Mouse (Mus musculus): ENCODE measurements around the gene Ibtk. TPM values are rescaled to one million over a fixed set of nuclear protein-coding genes. Genes with fewer than 3 reads are reported as not detected.
"Not testable (repeated sequence)": the region's sequence is repeated elsewhere in the genome, so short reads cannot be mapped to it uniquely, and the experiment has no call there.

The Ibtk gene
- polyA plus RNA-seq (2012; rRNA removed) = 11.8 and 12.3 TPM in 2 replicates

- DNase-seq (ENCODE audit: extremely low spot score in 1 of 2, low spot score in 1 of 2) = peak; percentile 96 to 99
Observed at GRCm38 (mm10) chr9:85749142-85749921, at the start of gene Ibtk. TSS of gene Ibtk (minus strand) at chr9:85749334.

DNA sequence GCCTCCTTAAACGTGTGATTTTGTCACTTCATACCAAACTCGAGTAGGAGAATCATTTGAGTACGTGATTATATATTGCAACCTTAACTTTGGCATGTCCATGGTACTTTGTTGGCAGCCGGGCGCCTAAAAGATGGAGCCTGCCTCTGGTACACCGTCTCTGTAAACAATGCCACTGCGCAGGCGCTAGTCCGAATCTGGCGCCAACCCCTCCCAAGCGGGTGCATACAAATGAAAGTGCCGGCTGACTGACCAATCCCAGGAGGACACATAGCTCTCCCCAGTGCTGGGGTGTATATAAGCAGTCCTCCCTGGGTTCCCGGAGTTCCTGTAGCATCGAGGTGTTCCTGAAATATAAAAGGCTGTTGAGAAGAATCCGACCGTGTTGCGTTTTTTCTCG lies 42.4 kb upstream of the Ibtk start:
- DNase-seq (ENCODE audit: extremely low spot score in 1 of 2, low spot score in 1 of 2) = not testable (repeated sequence)

- DNase-seq (ENCODE audit: extremely low spot score in 1 of 2, low spot score in 1 of 2) = no peak
Observed at GRCm38 (mm10) chr9:85780249-85780648, 31.1 kb upstream of the Ibtk start.

- DNase-seq (ENCODE audit: extremely low spot score in 1 of 2, low spot score in 1 of 2) = peak in 1 of 2 experiments; percentile 62
Observed at GRCm38 (mm10) chr9:85779458-85779857, 30.3 kb upstream of the Ibtk start.

DNA sequence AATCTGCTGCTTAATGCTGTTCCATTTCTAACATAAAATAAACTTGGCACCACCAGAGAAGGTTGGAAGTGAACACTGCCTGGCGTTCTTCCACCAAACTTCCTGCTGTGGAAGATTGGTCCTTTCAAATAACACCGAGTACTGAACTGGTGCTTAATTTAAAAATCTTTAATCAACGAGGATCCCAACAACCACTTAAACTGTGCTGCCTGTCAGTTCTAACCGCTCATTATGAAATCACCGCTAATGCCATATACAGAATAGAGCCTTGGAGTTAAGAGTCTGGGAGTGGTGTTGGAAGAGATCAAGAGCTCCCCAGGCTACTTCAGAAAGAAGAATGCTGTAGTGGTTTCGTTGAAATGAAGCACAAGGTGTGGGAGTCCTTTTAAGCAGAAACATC lies 28.4 kb upstream of the Ibtk start:
- peak in 1 of 2 experiments; percentile 15 for DNase-seq (ENCODE audit: extremely low spot score in 1 of 2, low spot score in 1 of 2)

- DNase-seq (ENCODE audit: extremely low spot score in 1 of 2, low spot score in 1 of 2) = no peak
Observed at GRCm38 (mm10) chr9:85772280-85772679, 23.1 kb upstream of the Ibtk start.

DNA sequence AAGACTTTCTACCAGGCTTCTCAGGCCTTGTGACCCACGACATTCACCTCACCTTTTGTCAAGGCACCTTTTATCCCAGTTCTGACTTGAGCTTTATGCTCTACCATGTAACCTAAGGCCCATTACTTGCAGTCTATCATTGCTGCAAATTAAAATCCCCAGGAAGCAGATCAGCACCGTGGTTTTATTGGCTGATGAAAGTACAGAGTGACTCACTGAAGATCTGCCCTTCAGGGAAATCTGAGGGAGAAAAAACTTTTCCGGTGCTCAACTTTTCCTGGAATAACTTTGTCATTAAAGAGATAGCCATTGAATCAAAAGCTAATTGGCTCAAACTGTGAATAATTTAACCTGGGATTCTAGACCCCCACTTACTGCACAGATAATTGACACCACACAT lies 22.3 kb upstream of the Ibtk start:
- DNase-seq (ENCODE audit: extremely low spot score in 1 of 2, low spot score in 1 of 2) = no peak

DNA sequence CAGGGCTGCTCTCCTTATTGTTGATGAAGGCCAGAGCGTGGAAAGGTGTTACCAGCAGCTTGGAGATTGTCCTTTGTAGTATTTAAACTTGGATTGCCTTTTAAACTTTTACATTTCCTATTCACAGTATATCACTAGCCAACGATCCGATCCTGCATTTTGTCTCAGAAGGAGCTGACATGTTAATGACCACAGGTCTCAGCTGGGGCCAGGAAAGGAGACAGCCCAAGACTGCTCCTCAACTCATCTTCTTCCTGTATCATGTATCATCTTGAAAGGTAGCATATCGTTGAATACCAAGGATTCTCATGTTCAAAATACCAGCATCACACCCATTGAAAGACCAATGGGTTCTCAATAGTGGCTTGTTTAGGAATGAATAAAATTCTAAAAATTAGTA lies 21.2 kb upstream of the Ibtk start:
- DNase-seq (ENCODE audit: extremely low spot score in 1 of 2, low spot score in 1 of 2) = no peak

DNA sequence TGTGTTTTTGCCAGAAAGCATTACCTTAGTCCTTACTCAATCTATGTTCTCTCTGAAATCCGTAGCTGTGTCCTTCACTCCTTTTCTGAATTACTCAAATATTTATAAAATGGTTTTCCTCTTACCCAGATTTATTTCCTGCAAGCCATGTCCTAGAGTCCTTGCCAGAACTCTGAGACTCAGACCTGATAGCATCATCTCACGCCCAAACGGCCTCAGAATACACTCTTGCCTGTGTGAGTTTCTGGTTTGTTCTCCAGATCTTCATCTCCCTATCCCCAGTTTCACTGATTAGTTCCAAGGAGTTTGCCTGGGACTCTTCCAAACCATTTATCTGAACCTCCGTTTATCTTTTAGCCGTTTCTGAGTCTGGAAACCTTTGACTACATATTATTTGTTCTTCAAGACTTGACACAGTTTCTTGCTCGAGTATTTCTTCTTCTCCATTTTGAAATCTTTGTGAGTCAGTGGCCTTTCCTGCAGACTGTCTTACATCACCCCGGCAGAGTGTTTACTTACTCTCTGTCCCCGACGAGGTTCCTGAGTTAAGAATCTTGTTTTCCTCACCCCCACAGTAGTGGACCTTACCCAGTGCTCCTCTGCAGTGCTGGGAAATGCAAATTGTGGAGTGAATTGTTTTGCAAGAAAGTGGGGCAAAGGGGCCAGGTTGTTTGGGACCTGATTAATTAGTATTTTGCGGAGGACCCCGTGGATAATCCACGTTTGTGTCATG lies 20.1 kb upstream of the Ibtk start:
- DNase-seq (ENCODE audit: extremely low spot score in 1 of 2, low spot score in 1 of 2) = no peak

DNA sequence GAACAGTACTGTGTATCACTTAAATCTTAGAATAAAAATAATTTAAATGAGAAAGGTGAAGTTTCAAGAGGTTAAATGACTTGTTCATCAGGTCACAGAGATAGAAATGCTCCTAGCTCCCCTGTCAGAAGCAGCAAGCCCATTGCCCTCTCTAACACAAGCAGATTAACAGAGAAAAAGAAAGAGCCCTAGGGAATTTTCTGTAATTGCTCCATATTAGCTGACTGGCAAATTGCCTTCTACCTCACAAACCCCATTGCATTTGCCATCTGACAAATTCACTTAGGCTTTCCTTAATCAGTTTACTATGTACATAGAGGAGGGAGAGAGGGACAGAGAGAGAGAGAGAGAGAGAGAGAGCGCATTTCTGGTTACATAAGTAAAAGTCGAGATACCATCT lies 18.1 kb upstream of the Ibtk start:
- DNase-seq (ENCODE audit: extremely low spot score in 1 of 2, low spot score in 1 of 2) = no peak

DNA sequence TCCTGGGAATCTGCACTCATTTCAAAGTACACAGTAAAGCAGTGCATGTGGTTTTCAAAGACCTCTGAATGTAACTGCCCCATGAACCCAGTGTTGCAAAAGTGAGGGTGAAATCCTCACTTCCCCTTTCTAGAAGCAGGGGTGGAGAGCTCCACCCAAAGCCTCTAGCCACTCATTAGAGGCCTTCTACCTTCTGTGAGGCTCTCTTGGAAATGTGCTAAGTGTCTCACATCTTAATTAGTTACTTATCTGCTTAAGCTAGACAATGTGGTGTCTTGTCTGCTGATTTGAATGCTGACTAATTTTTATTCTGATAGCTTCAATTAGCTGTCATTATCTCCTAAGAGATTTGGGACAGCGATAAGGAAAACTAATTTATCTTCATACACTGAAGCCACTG lies 13.3 kb upstream of the Ibtk start:
- DNase-seq (ENCODE audit: extremely low spot score in 1 of 2, low spot score in 1 of 2) = no peak

GRCm38 (mm10) chr9:85750797-85751196 lies 1.7 kb upstream of the Ibtk start:
- DNase-seq (ENCODE audit: extremely low spot score in 1 of 2, low spot score in 1 of 2) = no peak

DNA sequence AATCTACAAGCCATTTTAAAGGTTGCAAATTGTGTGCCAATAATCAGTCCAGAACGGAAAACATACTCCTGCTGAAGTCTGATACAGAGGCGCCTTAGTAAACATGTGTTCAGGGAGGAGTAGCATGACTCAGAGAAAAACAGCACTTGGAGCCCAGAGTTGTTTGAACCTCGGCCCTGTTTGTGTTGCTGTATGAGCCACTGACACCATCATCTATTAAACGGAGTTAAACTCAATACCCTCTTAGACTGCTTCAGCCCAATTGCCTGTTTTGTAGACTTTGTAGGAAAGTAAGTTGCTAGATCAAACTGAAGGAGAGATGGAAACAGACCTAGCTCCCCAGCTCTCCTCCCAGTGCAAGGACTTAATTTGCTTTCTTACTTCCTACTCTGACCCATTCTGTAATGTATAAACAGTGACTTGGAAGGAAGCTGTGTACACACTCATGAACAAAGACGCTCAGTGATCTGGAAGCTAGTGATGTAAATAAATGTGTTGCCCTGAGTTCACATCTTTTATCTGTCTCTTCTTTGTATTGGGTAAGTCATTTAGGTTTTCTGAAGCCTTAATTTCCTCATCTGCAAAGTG lies 882 bp upstream of the Ibtk start:
- DNase-seq (ENCODE audit: extremely low spot score in 1 of 2, low spot score in 1 of 2) = no peak

DNA sequence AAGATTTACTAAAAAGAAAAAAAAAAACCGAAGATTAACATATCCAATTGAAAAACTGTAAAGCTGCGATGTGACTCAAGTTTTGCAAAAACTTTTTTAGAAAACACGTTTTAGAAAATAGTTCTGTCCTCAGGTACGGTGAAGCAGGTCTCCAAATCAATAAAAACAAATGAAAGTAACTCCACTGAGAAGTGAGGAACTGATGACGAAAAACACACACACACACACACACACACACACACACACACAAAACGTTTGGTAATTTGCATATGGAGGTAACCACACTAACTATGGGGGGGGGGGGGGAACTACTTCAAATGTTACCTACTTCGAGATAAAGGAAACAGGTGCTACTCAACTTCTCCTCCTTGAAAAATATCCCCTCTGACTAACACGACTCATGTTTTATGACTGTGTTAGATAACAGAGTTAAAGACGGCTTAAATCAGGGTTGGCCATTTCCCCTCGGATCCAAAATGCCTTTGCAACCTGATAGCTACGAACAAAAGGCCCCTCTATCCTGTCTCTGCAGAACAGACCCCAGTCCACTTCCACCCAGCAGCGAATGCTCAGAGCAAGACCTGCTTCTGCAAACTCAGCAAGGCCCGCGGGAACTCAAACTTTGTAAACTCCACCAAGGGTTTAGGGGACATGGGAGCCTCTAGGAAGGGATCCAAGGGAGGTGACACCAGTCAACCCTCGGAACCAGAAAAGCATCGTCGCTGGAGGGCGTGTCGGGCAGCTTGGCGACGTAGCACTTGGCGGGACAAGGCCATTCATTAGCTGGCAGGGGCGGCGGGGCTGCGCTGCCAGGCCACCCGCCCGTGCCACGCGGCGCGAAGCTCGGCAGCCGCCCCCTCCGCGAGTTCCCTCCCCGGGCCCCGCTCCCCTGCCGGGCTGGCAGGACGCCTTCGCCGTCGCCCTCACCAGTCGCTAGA lies 661 bp downstream of the Ibtk start:
- peak; percentile 24 to 71 for DNase-seq (ENCODE audit: extremely low spot score in 1 of 2, low spot score in 1 of 2)

DNA sequence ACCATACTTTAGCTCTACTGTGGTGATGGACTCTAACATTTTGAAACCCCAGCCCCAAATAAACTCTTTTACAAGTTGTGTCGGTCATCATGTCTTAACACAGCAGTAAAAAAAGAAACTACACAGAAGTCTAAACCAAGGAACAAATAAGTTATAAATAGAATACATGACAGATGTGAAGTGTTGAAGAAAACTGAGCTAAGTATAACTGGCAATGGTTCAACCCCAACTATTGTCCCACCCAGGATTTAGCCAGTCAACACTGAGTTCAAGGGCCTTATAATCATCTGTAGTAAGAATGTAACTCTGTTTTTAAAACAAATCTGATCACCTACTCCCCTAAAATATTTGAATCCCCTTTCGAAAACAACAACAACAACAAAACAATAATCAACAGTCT lies 3.6 kb downstream of the Ibtk start:
- no peak for DNase-seq (ENCODE audit: extremely low spot score in 1 of 2, low spot score in 1 of 2)

GRCm38 (mm10) chr9:85743358-85743757 lies 5.8 kb downstream of the Ibtk start:
- DNase-seq (ENCODE audit: extremely low spot score in 1 of 2, low spot score in 1 of 2) = no peak

DNA sequence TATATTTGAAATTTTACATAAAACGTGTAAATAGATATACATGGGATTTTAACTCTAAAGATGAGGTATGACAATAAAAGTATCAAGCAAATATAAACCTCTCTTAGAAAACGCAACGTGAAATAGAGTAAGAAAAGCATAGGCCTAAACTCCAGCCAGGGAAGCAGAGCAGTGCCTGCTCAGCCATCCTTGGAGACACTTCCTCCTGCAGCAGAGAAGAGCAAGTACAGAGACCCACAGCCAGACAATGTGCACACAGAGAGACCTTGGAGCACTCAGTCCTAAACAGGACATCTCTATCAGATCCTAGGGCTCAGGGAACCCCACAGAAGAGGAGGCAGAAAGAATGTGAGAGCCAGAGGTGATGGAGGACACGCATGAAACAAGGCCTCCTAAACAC lies 7.0 kb downstream of the Ibtk start:
- no peak for DNase-seq (ENCODE audit: extremely low spot score in 1 of 2, low spot score in 1 of 2)

GRCm38 (mm10) chr9:85739279-85739678 lies 9.9 kb downstream of the Ibtk start:
- no peak for DNase-seq (ENCODE audit: extremely low spot score in 1 of 2, low spot score in 1 of 2)

DNA sequence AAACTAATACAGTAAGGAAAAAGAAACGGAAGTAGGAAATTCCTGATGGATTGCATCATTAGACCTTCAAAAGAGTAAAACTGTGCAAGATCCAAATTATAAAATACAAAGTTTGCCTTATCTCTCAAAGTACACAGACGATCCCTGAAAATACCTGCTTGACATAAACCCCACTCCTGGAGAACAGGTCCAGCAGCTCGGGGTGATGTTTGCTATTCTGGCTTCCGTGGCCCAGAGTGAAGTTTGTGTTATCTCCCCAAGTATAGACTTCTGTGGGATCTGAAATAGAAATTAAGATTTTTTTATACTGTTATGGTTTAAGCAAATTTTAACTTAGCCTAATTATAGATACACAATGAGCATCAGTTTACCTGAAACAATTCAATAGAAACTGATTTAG lies 14.3 kb downstream of the Ibtk start:
- no peak for DNase-seq (ENCODE audit: extremely low spot score in 1 of 2, low spot score in 1 of 2)

GRCm38 (mm10) chr9:85724078-85724477 lies 25.1 kb downstream of the Ibtk start:
- no peak for DNase-seq (ENCODE audit: extremely low spot score in 1 of 2, low spot score in 1 of 2)

DNA sequence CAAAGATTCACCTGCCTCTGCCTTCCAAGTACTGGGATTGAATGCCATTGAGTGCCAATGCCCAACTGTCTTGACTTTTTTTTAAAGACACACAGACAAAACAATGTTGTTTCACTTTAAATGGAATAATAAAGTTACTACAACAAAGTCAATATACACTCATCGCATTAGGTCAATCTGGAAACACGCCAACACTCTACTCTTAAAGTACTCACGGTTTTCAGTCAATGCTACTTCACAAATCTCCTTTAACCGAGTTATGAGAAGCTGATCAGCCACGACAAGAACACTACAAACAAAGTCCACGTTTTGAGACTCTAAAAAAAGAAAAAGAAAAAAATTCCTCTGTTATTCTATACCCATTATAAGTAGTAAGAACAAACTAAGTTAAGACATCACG lies 31.8 kb downstream of the Ibtk start:
- DNase-seq (ENCODE audit: extremely low spot score in 1 of 2, low spot score in 1 of 2) = no peak

All from frontal cortex, adult 2 months (tissue).